Mouse (Mus musculus) C2C12 (cell line): ENCODE measurements around the gene Pacsin2. TPM values are rescaled to one million over a fixed set of nuclear protein-coding genes. Genes with fewer than 3 reads are reported as not detected.
A peak's percentile ranks its signal among the peaks of the same experiment; 100 is the strongest.

Source experiments
- H3K27me3 ChIP-seq: one replicate; pipeline ENCODE4 v1.6.1; 2011; ENCODE audit not compliant: control insufficient read depth, insufficient read depth, insufficient read length
- H3K36me3 ChIP-seq: one replicate; pipeline ENCODE4 v1.6.1; 2011; ENCODE audit not compliant: control insufficient read depth, insufficient read depth
- H3K4me3 ChIP-seq: one replicate; pipeline ENCODE4 v1.5.1; 2011; ENCODE audit warnings: mild to moderate bottlenecking, control low read depth; ENCODE audit not compliant: poor library complexity, insufficient read depth, severe bottlenecking
- H3K79me2 ChIP-seq: one replicate; pipeline ENCODE4 v1.6.1; 2011; ENCODE audit not compliant: control insufficient read depth, insufficient read depth
- H3K79me3 ChIP-seq: one replicate; pipeline ENCODE4 v1.6.1; 2011; ENCODE audit warnings: low read depth, control low read depth
- H3ac ChIP-seq: one replicate; pipeline ENCODE3; 2011; ENCODE audit warnings: low read depth; ENCODE audit not compliant: control insufficient read depth, insufficient read length
- CEBPB ChIP-seq: IDR thresholded peaks from one replicate; pipeline ENCODE4 v1.6.1; 2011; ENCODE audit warnings: low read depth, mild to moderate bottlenecking, control low read depth, moderate library complexity
- CTCF ChIP-seq: IDR thresholded peaks from one replicate; pipeline ENCODE4 v1.5.1; 2011; ENCODE audit not compliant: control insufficient read depth, insufficient read depth, insufficient read length
- FOSL1 ChIP-seq: IDR thresholded peaks from one replicate; pipeline ENCODE4 v1.8.0; 2011; ENCODE audit warnings: mild to moderate bottlenecking, low read length; ENCODE audit not compliant: poor library complexity, insufficient read depth, severe bottlenecking
- MAX ChIP-seq: IDR thresholded peaks from one replicate; pipeline ENCODE4 v1.6.1; 2011; ENCODE audit warnings: mild to moderate bottlenecking, control low read depth
- MYOD1 ChIP-seq: IDR thresholded peaks from one replicate; pipeline ENCODE4 v1.6.1; 2011; ENCODE audit warnings: low read depth; ENCODE audit not compliant: control insufficient read depth, insufficient read length
- MYOG ChIP-seq: IDR thresholded peaks from one replicate; pipeline ENCODE4 v1.6.1; 2011; ENCODE audit not compliant: control insufficient read depth, insufficient read length; ENCODE audit errors: extremely low read depth
- USF1 ChIP-seq: IDR thresholded peaks from one replicate; pipeline ENCODE4 v1.6.1; 2011; ENCODE audit warnings: low read depth, mild to moderate bottlenecking, control low read depth, moderate library complexity
- polyA plus RNA-seq: library from polyadenylated mRNA; unstranded; fragments of >200 nt; fragmentation: generic; extraction: Trizol; gene quantifications from one replicate; pipeline ENCODE4 v1.2.1, GENCODE M21; 2012; ENCODE audit warnings: missing spikeins

Pacsin2 gene
- polyA plus RNA-seq, 1 experiment = 101 TPM

DNA sequence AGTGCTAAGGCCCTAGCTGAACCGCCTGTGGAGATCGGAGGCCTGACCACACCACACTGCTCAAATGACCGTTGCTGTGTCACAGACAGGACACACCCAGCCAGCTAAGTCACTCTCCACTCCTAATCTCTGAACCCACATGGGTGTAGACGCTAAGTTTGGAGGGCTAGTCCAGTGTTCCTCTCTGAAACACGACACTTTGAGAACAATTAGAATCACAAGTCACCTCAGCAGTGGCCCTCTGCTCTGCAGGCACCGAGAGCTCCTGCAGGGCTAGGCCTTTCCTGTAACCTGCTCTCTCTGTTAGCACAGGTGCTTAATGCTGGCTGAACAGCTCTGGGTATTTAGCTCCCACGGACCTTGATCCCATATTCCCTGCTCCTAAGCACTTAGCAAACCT is 120.2 kb downstream of the Pacsin2 start:
- TF ChIP-seq CTCF (no peak), USF1 (peak; percentile 30)
- peaks cover 17% of the 10 kb centered on the region for H3K79me3 ChIP-seq
- H3ac ChIP-seq = no peak overlapping the region
- no peaks in the 10 kb centered on the region for H3K27me3 ChIP-seq
- H3K79me2 ChIP-seq = peaks cover 42% of the 10 kb centered on the region
- no peak overlapping the region for H3K4me3 ChIP-seq
- H3K36me3 ChIP-seq = peaks cover 40% of the 10 kb centered on the region

DNA sequence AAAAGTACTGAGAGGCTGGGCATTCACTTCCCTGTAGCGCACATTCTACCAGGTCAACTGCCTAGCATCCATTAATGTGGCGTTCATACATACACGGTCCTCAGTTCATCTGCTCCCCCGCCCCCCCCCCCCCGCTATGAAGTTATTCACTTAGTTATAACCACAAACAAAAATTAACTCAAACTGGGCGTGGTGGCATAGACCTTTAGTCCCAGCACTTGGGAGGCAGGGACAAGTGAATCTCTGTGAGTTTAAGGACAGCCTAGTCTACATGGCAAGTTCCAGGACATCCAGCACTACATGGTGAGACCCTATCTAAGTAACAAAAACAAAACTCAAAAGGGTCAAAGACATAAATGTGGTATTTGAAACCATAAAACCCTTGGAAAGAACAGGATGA is 125.5 kb downstream of the Pacsin2 start:
- H3K36me3 ChIP-seq = peaks cover 67% of the 10 kb centered on the region
- peaks cover 23% of the 10 kb centered on the region for H3K79me2 ChIP-seq
- TF ChIP-seq CTCF (no peak), MYOD1 (no peak), MAX (no peak), USF1 (no peak), FOSL1 (no peak), MYOG (no peak), CEBPB (no peak)

DNA sequence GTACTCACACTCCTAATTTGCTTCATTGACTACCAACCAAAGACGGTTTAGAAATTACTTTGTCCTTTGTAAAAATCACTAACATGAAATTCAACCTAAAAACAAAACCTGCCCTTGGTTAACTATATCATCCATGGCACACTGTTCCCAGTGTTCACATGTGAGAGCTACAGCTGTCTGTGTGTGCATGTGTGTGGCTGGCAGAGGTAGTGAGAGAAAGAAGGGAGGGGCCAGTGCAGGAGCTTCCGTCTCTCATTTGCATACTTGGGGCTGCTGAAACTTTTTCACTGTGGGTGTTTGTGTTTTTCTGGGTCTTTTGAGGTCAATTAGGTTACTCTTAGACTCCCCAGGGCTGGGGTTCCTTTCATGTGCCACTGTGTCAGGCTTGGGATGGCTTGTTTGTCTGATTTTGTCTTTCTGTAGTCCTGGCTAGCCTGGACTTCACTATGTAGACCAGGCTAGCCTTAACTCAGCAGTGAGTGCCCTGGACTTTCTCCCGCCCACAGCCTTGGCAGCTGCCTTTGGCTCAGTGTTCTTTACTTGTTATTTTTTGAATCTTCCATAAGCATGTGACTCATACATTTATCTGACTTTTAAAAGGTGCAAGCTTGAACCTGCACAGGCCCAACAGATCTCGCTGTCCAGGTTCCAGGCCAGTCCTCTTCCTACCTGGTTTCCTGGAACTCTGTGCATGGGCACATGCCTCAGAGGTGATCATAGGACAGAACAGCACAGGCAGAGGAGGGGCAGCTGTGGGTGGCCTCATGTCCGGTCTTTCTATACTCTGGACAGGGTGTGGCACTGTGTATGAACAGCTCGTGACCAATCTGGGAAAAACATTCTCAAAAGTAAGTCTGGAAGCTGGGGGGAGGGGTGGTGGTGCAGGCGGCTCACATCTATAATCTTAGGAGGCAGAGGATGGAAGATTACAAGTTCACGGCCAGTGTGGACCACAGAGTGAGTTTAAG is 126.2 kb downstream of the Pacsin2 start:
- TF ChIP-seq MAX (no peak), MYOD1 (no peak), FOSL1 (no peak), MYOG (no peak), USF1 (peak; percentile 26), CEBPB (no peak), CTCF (no peak)
- Histone ChIP-seq H3K79me3 (peaks cover 4% of the 10 kb centered on the region), H3K27me3 (no peaks in the 10 kb centered on the region), H3K36me3 (peaks cover 74% of the 10 kb centered on the region), H3ac (no peak overlapping the region), H3K4me3 (no peak overlapping the region), H3K79me2 (peaks cover 15% of the 10 kb centered on the region)

More for the DNA sequence above, 125.5 kb downstream of the Pacsin2 start:
- Histone ChIP-seq H3K4me3 (no peak overlapping the region), H3K27me3 (no peaks in the 10 kb centered on the region), H3ac (no peak overlapping the region), H3K79me3 (peaks cover 7% of the 10 kb centered on the region)

DNA sequence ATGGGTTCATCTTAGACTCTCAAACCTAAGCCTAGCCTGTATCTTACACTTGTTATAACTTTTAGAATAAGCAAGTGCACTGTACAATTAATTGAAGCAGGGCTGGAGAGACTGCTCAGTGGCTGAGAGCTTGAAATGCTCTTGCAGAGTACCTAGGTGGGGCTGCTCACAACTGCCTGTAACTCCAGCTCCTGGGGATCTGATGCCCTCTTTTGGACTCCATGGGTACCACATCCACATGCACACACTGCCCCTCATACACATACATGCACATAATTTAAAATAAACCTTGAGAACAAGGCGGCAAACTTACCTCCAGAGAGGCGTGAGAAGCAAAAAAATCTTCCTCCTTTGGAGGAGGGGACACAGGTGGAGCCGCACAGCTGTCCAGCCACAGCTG is 132.0 kb downstream of the Pacsin2 start:
- Histone ChIP-seq H3K4me3 (no peak overlapping the region), H3ac (no peak overlapping the region), H3K79me2 (no peaks in the 10 kb centered on the region), H3K79me3 (no peaks in the 10 kb centered on the region), H3K27me3 (no peaks in the 10 kb centered on the region), H3K36me3 (peaks cover 85% of the 10 kb centered on the region)
- TF ChIP-seq FOSL1 = no peak
- no peak for TF ChIP-seq MYOG
- TF ChIP-seq CTCF = peak; percentile 14
- TF ChIP-seq MAX = no peak
- no peak for TF ChIP-seq CEBPB
- TF ChIP-seq MYOD1 = no peak
- TF ChIP-seq USF1 = no peak

DNA sequence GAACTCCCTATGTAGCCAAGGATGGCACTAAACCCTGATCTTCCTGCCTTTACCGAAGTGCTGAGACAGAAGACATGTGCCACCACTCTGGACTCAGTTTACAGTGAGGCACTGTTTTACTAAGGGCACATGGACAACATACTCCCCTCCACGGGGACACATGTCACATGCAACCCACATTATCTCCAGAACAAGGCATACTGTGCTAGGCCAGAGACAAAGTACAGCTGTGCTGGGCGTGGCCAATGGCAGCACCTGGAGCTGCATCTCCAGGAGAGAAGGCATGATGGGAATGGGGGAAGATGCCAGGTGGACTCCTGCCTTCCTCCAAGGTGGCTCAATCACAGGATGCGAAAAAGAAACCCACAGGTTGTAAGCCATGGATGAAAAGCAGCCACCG is 135.5 kb downstream of the Pacsin2 start:
- H3K79me2 ChIP-seq = no peaks in the 10 kb centered on the region
- no peak overlapping the region for H3ac ChIP-seq
- H3K27me3 ChIP-seq = no peaks in the 10 kb centered on the region
- H3K79me3 ChIP-seq = no peaks in the 10 kb centered on the region
- H3K36me3 ChIP-seq = peaks cover 83% of the 10 kb centered on the region
- H3K4me3 ChIP-seq = no peak overlapping the region
- no peak for TF ChIP-seq FOSL1
- TF ChIP-seq MYOD1 = no peak
- no peak for TF ChIP-seq MYOG
- no peak for TF ChIP-seq USF1
- TF ChIP-seq MAX = no peak
- TF ChIP-seq CTCF = no peak
- no peak for TF ChIP-seq CEBPB

Other genes with a start within 250 kb of the Pacsin2 start
- gene A4galt, start 212.8 kb downstream of the Pacsin2 start, polyA plus RNA-seq = 27.6 TPM
- gene Arfgap3, start 114.4 kb downstream of the Pacsin2 start, polyA plus RNA-seq = 39.6 TPM
- gene Ttll1, start 46.3 kb upstream of the Pacsin2 start, polyA plus RNA-seq = 28.5 TPM
- 0.91 TPM for gene Bik, start 62.3 kb upstream of the Pacsin2 start, polyA plus RNA-seq
- 693 TPM for gene Tspo, start 99.0 kb upstream of the Pacsin2 start, polyA plus RNA-seq
- gene Mcat, start 99.2 kb upstream of the Pacsin2 start, polyA plus RNA-seq = 42.4 TPM
- gene Ttll12, start 130.6 kb upstream of the Pacsin2 start, polyA plus RNA-seq = 84.8 TPM